Mouse (Mus musculus) layer of hippocampus, postnatal 10 days (tissue): ENCODE measurements around the gene Nat9. TPM values are rescaled to one million over a fixed set of nuclear protein-coding genes. Genes with fewer than 3 reads are reported as not detected.

Experiments
- DNase-seq, 2 experiments: peaks; one replicate each; pipeline ENCODE4 v3.0.0; 2021; ENCODE audit warnings: low spot score in 2 of 2
- total RNA-seq, 2 experiments: library from RNA; stranded (reverse); gene quantifications; 2 replicates each; pipeline ENCODE4 v1.2.3; 2021

The Nat9 gene
- total RNA-seq, 2 experiments from 2014 or later, result 15.8 to 17.6 TPM

GRCm38 (mm10) chr11:115217439-115218410, 30.1 kb upstream of the Nat9 start:
- peak; percentile 65 for DNase-seq

GRCm38 (mm10) chr11:115215123-115215522, 27.5 kb upstream of the Nat9 start:
- DNase-seq, result no peak

GRCm38 (mm10) chr11:115212116-115212515, 24.5 kb upstream of the Nat9 start:
- DNase-seq, result no peak

GRCm38 (mm10) chr11:115209958-115210357, 22.3 kb upstream of the Nat9 start:
- DNase-seq, result no peak

GRCm38 (mm10) chr11:115208776-115209732, 21.4 kb upstream of the Nat9 start:
- DNase-seq, result no peak

GRCm38 (mm10) chr11:115208126-115208525, 20.5 kb upstream of the Nat9 start:
- DNase-seq, result no peak

GRCm38 (mm10) chr11:115202756-115203155, 15.1 kb upstream of the Nat9 start:
- no peak for DNase-seq

GRCm38 (mm10) chr11:115202316-115202715, 14.7 kb upstream of the Nat9 start:
- peak; percentile 91 to 93 for DNase-seq

- no peak for DNase-seq
Observed at GRCm38 (mm10) chr11:115200520-115200919, 12.9 kb upstream of the Nat9 start.

GRCm38 (mm10) chr11:115198932-115199384, 11.3 kb upstream of the Nat9 start:
- DNase-seq, result no peak

GRCm38 (mm10) chr11:115197558-115197957, 9.9 kb upstream of the Nat9 start:
- no peak for DNase-seq

GRCm38 (mm10) chr11:115195933-115196332, 8.3 kb upstream of the Nat9 start:
- no peak for DNase-seq

GRCm38 (mm10) chr11:115194693-115195092, 7.0 kb upstream of the Nat9 start:
- DNase-seq, result no peak

GRCm38 (mm10) chr11:115192180-115192579, 4.5 kb upstream of the Nat9 start:
- DNase-seq, result no peak

GRCm38 (mm10) chr11:115189304-115189703, 1.6 kb upstream of the Nat9 start:
- no peak for DNase-seq

- DNase-seq, result no peak
Observed at GRCm38 (mm10) chr11:115188539-115189231, 1.0 kb upstream of the Nat9 start.

GRCm38 (mm10) chr11:115187224-115187639, 427 bp downstream of the Nat9 start, which contains the start of gene Tmem104:
Gene Tmem104, plus strand, starts transcription at chr11:115187487.
- DNase-seq, result peak; percentile 99 to 100

- no peak for DNase-seq
Observed at GRCm38 (mm10) chr11:115184973-115185372, 2.7 kb downstream of the Nat9 start.

GRCm38 (mm10) chr11:115181913-115182638, 5.6 kb downstream of the Nat9 start:
- peak; percentile 92 to 93 for DNase-seq

- no peak for DNase-seq
Observed at GRCm38 (mm10) chr11:115179881-115180280, 7.8 kb downstream of the Nat9 start.
